Mouse (Mus musculus) myocyte (in vitro differentiated cells): ENCODE results near the gene Smg1. TPM values are rescaled to one million over a fixed set of nuclear protein-coding genes. Genes with fewer than 3 reads are reported as not detected.

ENCODE experiments used
- H3K27me3 ChIP-seq: one replicate; pipeline ENCODE4 v1.6.1; 2011; ENCODE audit not compliant: control insufficient read depth, insufficient read depth, insufficient read length
- H3K36me3 ChIP-seq: one replicate; pipeline ENCODE4 v1.6.1; 2011; ENCODE audit not compliant: control insufficient read depth, insufficient read depth
- H3K4me2 ChIP-seq: one replicate; pipeline ENCODE4 v1.6.1; 2011; ENCODE audit warnings: low read depth, control low read depth
- H3K4me3 ChIP-seq: one replicate; pipeline ENCODE4 v1.5.1; 2011; ENCODE audit warnings: mild to moderate bottlenecking, control low read depth, moderate library complexity
- H3K79me2 ChIP-seq: one replicate; pipeline ENCODE4 v1.6.1; 2011; ENCODE audit not compliant: control insufficient read depth, insufficient read depth
- H3ac ChIP-seq: one replicate; pipeline ENCODE4 v1.6.1; 2011; ENCODE audit not compliant: control insufficient read depth, insufficient read length
- CEBPB ChIP-seq: IDR thresholded peaks from 2 replicates; pipeline ENCODE4 v1.6.1; 2011; ENCODE audit warnings: mild to moderate bottlenecking, moderate library complexity; ENCODE audit not compliant: poor library complexity, insufficient read depth, severe bottlenecking
- E2F4 ChIP-seq: IDR thresholded peaks from one replicate; pipeline ENCODE4 v1.6.1; 2011; ENCODE audit warnings: mild to moderate bottlenecking, control low read depth, moderate library complexity; ENCODE audit not compliant: insufficient read depth
- MAX ChIP-seq: IDR thresholded peaks from one replicate; pipeline ENCODE4 v1.6.1; 2011; ENCODE audit warnings: low read depth, mild to moderate bottlenecking, control low read depth
- MYOD1 ChIP-seq, 3 experiments: IDR thresholded peaks; one replicate each; pipeline ENCODE4 v1.6.1; 2011; ENCODE audit warnings: control low read depth in 2 of 3, low read depth in 2 of 3, mild to moderate bottlenecking in 2 of 3, moderate library complexity in 1 of 3; ENCODE audit not compliant: insufficient read length in 2 of 3, control insufficient read depth in 1 of 3
- MYOG ChIP-seq, 3 experiments: IDR thresholded peaks; one replicate each; pipeline ENCODE4 v1.6.1; 2011; ENCODE audit warnings: control low read depth in 2 of 3, low read depth in 2 of 3, mild to moderate bottlenecking in 2 of 3; ENCODE audit not compliant: insufficient read length in 2 of 3, control insufficient read depth in 1 of 3, insufficient read depth in 1 of 3
- POLR2A ChIP-seq: IDR thresholded peaks from one replicate; pipeline ENCODE4 v1.6.1; 2011; ENCODE audit warnings: low read depth, mild to moderate bottlenecking, control low read depth, moderate library complexity; ENCODE audit not compliant: insufficient read length
- POLR2AphosphoS2 ChIP-seq: IDR thresholded peaks from one replicate; pipeline ENCODE4 v1.6.1; 2011; ENCODE audit warnings: low read depth, control low read depth; ENCODE audit not compliant: insufficient read length
- REST ChIP-seq: IDR thresholded peaks from one replicate; pipeline ENCODE4 v1.6.1; 2011; ENCODE audit warnings: mild to moderate bottlenecking, control low read depth, moderate library complexity; ENCODE audit not compliant: insufficient read depth, insufficient read length
- SRF ChIP-seq: IDR thresholded peaks from one replicate; pipeline ENCODE4 v1.6.1; 2011; ENCODE audit warnings: low read depth; ENCODE audit not compliant: control insufficient read depth, insufficient read length
- TCF12 ChIP-seq: IDR thresholded peaks from one replicate; pipeline ENCODE4 v1.6.1; 2011; ENCODE audit warnings: mild to moderate bottlenecking, control low read depth; ENCODE audit not compliant: poor library complexity, insufficient read depth, severe bottlenecking
- TCF3 ChIP-seq: IDR thresholded peaks from one replicate; pipeline ENCODE4 v1.6.1; 2011; ENCODE audit warnings: low read depth, control low read depth; ENCODE audit not compliant: insufficient read length
- USF1 ChIP-seq: IDR thresholded peaks from one replicate; pipeline ENCODE4 v1.6.1; 2011; ENCODE audit warnings: low read depth, mild to moderate bottlenecking, control low read depth, moderate library complexity
- polyA plus RNA-seq: library from polyadenylated mRNA; unstranded; fragments of >200 nt; fragmentation: generic; extraction: Trizol; gene quantifications from one replicate; pipeline ENCODE4 v1.2.1, GENCODE M21; 2012; ENCODE audit warnings: missing spikeins

Gene Smg1
- 7.9 TPM for polyA plus RNA-seq

GRCm38 (mm10) chr7:118243453-118244385 lies at the start of gene Smg1:
Gene Smg1 (minus strand): TSS chr7:118243670.
- Histone ChIP-seq H3K36me3 (no peaks in the 10 kb centered on the region), H3K4me3 (peak within 1 kb of the TSS; percentile 66), H3K4me2 (peak within 1 kb of the TSS; percentile 88), H3K27me3 (no peaks in the 10 kb centered on the region), H3K79me2 (peaks cover 43% of the 10 kb centered on the region), H3ac (peak within 1 kb of the TSS; percentile 95)
- TF ChIP-seq POLR2A = peak; percentile 96
- peak; percentile 98 for TF ChIP-seq POLR2AphosphoS2
- TF ChIP-seq MAX = no peak
- TF ChIP-seq REST = no peak
- TF ChIP-seq E2F4 = peak; percentile 9
- no peak for TF ChIP-seq TCF12
- no peak for TF ChIP-seq USF1
- no peak for TF ChIP-seq SRF
- no peak for TF ChIP-seq MYOD1 (IDR thresholded peaks at IDR 0.05; ENCODE audit: control insufficient read depth in 1 of 3, insufficient read length in 2 of 3, low read depth in 2 of 3)

- Histone ChIP-seq H3K36me3 (no peaks in the 10 kb centered on the region), H3ac (no peak overlapping the region), H3K4me3 (no peak overlapping the region), H3K27me3 (no peaks in the 10 kb centered on the region), H3K4me2 (no peak overlapping the region), H3K79me2 (no peaks in the 10 kb centered on the region)
- TF ChIP-seq POLR2A (no peak), CEBPB (no peak), TCF12 (no peak), MYOG (IDR thresholded peaks at IDR 0.05; ENCODE audit: control insufficient read depth in 1 of 3, insufficient read depth in 1 of 3, insufficient read length in 2 of 3, low read depth in 2 of 3) (no peak), POLR2AphosphoS2 (no peak), TCF3 (no peak), E2F4 (no peak), REST (no peak), MAX (no peak), SRF (no peak), USF1 (no peak), MYOD1 (IDR thresholded peaks at IDR 0.05; ENCODE audit: control insufficient read depth in 1 of 3, insufficient read length in 2 of 3, low read depth in 2 of 3) (no peak)
These were observed 39.7 kb upstream of the Smg1 start for GRCm38 (mm10) chr7:118283186-118283585.

- Histone ChIP-seq H3K4me2 (no peak overlapping the region), H3ac (no peak overlapping the region), H3K4me3 (no peak overlapping the region), H3K79me2 (no peaks in the 10 kb centered on the region), H3K36me3 (no peaks in the 10 kb centered on the region), H3K27me3 (no peaks in the 10 kb centered on the region)
- TF ChIP-seq MYOG (IDR thresholded peaks at IDR 0.05; ENCODE audit: control insufficient read depth in 1 of 3, insufficient read depth in 1 of 3, insufficient read length in 2 of 3, low read depth in 2 of 3) = no peak
- TF ChIP-seq USF1 = no peak
These were observed 39.1 kb upstream of the Smg1 start for GRCm38 (mm10) chr7:118282543-118282942.

GRCm38 (mm10) chr7:118279521-118279920 lies 36.1 kb upstream of the Smg1 start:
- Histone ChIP-seq H3K4me3 (no peak overlapping the region), H3K36me3 (no peaks in the 10 kb centered on the region), H3K79me2 (no peaks in the 10 kb centered on the region), H3K4me2 (no peak overlapping the region), H3K27me3 (no peaks in the 10 kb centered on the region), H3ac (no peak overlapping the region)
- TF ChIP-seq SRF (no peak), USF1 (no peak), MYOD1 (IDR thresholded peaks at IDR 0.05; ENCODE audit: control insufficient read depth in 1 of 3, insufficient read length in 2 of 3, low read depth in 2 of 3) (no peak), TCF3 (no peak), E2F4 (no peak), MAX (no peak), MYOG (IDR thresholded peaks at IDR 0.05; ENCODE audit: control insufficient read depth in 1 of 3, insufficient read depth in 1 of 3, insufficient read length in 2 of 3, low read depth in 2 of 3) (no peak), POLR2AphosphoS2 (no peak), POLR2A (no peak), CEBPB (no peak), REST (no peak), TCF12 (no peak)
